Mouse (Mus musculus) kidney, embryonic 14.5 days (tissue): ENCODE results near the gene Pglyrp1. TPM values are rescaled to one million over a fixed set of nuclear protein-coding genes. Genes with fewer than 3 reads are reported as not detected.
A peak's percentile ranks its signal among the peaks of the same experiment; 100 is the strongest.

Experiments used
- ATAC-seq: fragments of 200-750 bp; cut with Nextera tagmentation; 2 replicates; pipeline ENCODE4 v1.8.0; 2017; ENCODE audit warnings: moderate number of reproducible peaks, mild to moderate bottlenecking, moderate TSS enrichment, moderate library complexity; ENCODE audit not compliant: low FRiP score, low TSS enrichment
- H3K27ac ChIP-seq: fragments of 300-500 bp; sonication (generic); 2 replicates; pipeline ENCODE4 v1.5.1; 2014; ENCODE audit warnings: low read depth, mild to moderate bottlenecking, low read length, moderate library complexity, mixed read lengths
- H3K27me3 ChIP-seq: fragments of 300-500 bp; sonication (generic); 2 replicates; pipeline ENCODE4 v1.6.1; 2014; ENCODE audit warnings: mild to moderate bottlenecking, low read length; ENCODE audit not compliant: control insufficient read depth, insufficient read depth
- H3K36me3 ChIP-seq: fragments of 300-500 bp; sonication (generic); 2 replicates; pipeline ENCODE4 v1.6.1; 2014; ENCODE audit warnings: low read length, mixed read lengths; ENCODE audit not compliant: control insufficient read depth, insufficient read depth
- H3K4me1 ChIP-seq: fragments of 300-500 bp; sonication (generic); 2 replicates; pipeline ENCODE4 v1.6.1; 2014; ENCODE audit warnings: low read length, mixed read lengths; ENCODE audit not compliant: control insufficient read depth, insufficient read depth
- H3K4me2 ChIP-seq: fragments of 300-500 bp; sonication (generic); replicated peaks from 2 replicates; pipeline ENCODE4 v1.6.1; 2014; ENCODE audit warnings: low read depth, mild to moderate bottlenecking, low read length
- H3K4me3 ChIP-seq: fragments of 300-500 bp; sonication (generic); 2 replicates; pipeline ENCODE4 v1.5.1; 2014; ENCODE audit warnings: mild to moderate bottlenecking, low read length
- H3K9ac ChIP-seq: fragments of 300-500 bp; sonication (generic); 2 replicates; pipeline ENCODE4 v1.6.1; 2014; ENCODE audit warnings: low read depth, mild to moderate bottlenecking, low read length, moderate library complexity
- H3K9me3 ChIP-seq: fragments of 300-500 bp; sonication (generic); 2 replicates; pipeline ENCODE4 v1.6.1; 2016; ENCODE audit warnings: low read length; ENCODE audit not compliant: control insufficient read depth
- WGBS: fragments of 180-500 bp; shearing (Covaris S2); extraction: QIAGEN DNeasy Blood & Tissue Kit; methylation state at CpG from one replicate; pipeline ENCODE4 v1.1.7; 2014; 5-methylcytosine and 5-hydroxymethylcytosine counted together
- polyA plus RNA-seq: library from polyadenylated mRNA; unstranded; fragments of >200 nt; fragmentation: Nextera tagmentation; extraction: Ambion mirVana; gene quantifications from 2 replicates; pipeline ENCODE4 v1.2.1, GENCODE M21; 2014

Pglyrp1 gene
- polyA plus RNA-seq, 1 experiment from 2014 or later, result 1.1 TPM

DNA sequence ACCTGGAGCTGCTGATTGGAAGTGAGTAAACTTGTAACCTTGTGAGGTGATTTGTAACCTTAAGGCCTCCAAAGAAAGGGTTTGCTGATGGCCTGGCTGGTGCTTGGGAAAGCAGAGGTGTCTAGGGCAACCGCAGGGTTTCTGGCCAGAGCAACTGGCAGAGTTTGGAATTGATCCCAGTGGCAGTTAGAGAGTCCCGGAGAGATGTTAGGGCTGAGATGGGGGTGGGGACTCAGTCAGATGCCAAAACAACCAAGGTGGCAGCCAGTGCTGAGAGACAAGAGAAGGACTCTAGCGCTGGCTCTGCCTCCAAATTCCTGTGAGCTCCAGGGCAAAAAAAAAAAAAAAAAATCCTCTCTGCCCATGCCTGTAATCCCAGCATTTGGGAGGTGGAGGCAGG is 46.8 kb downstream of the Pglyrp1 start:
- Histone ChIP-seq H3K27me3 (peaks cover 6% of the 10 kb centered on the region; the same call in 1 of the 2 replicates), H3K4me1 (no peaks in the 10 kb centered on the region), H3K9me3 (no peaks in the 10 kb centered on the region), H3K9ac (no peak overlapping the region), H3K36me3 (no peaks in the 10 kb centered on the region), H3K27ac (no peak overlapping the region), H3K4me3 (no peak overlapping the region), H3K4me2 (no peak overlapping the region)
- ATAC-seq, result no peak
- 60% methylated on average over 3 of the region's 3 CpGs for WGBS

DNA sequence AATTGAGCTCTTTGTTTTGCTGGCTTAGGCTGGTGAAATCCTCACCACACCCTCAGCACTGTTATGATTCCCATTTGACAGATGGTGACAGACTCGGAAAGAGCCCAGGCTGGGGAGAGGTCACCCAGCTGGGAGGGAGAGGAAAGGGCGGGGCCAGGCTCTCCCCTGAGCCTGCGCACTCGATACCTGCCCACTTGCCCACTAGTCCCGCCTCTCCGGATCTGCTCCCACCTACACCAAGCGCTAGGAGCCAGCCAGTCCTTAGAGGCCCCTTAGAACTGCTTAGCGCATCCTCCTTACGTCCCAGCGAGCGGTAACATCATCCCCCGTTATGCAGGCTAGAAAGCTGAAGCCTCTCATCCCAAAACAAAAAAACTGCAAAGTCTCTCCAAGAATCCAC is 49.9 kb downstream of the Pglyrp1 start:
- peaks cover 36% of the 10 kb centered on the region for H3K27me3 ChIP-seq
- H3K4me3 ChIP-seq, result no peak overlapping the region
- no peak overlapping the region for H3K27ac ChIP-seq
- H3K4me2 ChIP-seq, result peak overlapping the region; percentile 21; the same call in 1 of the 2 replicates
- no peak overlapping the region for H3K9ac ChIP-seq
- no peaks in the 10 kb centered on the region for H3K9me3 ChIP-seq
- peaks cover 5% of the 10 kb centered on the region; the same call in 1 of the 2 replicates for H3K4me1 ChIP-seq
- peak; percentile 28; the same call in 1 of the 2 replicates for ATAC-seq
- 2% methylated on average over 11 of the region's 12 CpGs for WGBS
- H3K36me3 ChIP-seq, result no peaks in the 10 kb centered on the region

DNA sequence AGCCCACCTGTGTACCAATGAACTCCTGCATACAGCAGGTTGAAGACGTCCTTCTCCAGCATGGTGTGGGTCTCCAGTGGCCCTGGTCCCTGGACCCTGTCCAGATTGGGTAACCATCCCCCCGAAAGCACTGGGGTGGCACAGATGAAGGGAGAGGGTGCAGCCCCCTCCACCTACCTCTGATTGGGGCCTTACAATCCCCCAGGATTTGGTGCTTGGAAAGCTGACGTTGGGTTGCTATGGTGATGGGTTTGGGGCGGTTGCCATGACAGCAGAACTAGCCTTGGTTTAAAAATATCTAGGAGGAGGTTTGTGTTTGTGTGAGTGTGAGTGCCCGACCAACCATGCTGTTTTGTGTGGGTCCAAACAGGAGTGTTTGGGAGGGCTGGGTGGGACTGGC is 51.7 kb downstream of the Pglyrp1 start:
- ATAC-seq, result no peak
- peaks cover 5% of the 10 kb centered on the region; the same call in 1 of the 2 replicates for H3K4me1 ChIP-seq
- no peak overlapping the region for H3K4me3 ChIP-seq
- H3K9me3 ChIP-seq, result no peaks in the 10 kb centered on the region
- H3K36me3 ChIP-seq, result no peaks in the 10 kb centered on the region
- H3K27me3 ChIP-seq, result peaks cover 53% of the 10 kb centered on the region
- H3K9ac ChIP-seq, result no peak overlapping the region
- WGBS, result 55% methylated on average over 5 of the region's 5 CpGs
- H3K27ac ChIP-seq, result no peak overlapping the region
- no peak overlapping the region for H3K4me2 ChIP-seq

DNA sequence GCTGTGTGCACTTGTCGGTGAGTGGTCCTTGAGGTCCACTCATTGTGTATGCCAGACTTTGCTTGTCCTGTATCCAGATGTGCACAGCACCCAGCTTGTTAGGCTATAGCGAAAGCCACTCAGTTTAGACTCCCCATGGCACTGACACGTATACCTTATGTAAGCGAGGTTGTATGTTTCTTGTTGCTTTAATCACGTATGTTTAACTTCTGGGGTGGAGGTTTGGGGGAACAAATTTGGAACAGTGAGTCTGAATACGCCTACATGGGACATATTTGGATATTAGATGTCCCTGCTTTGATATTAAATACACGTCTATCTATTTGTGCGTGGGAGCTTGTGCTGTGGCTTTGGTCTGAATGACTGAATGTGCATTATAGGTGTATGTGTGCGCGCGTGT is 52.1 kb downstream of the Pglyrp1 start:
- no peak for ATAC-seq

DNA sequence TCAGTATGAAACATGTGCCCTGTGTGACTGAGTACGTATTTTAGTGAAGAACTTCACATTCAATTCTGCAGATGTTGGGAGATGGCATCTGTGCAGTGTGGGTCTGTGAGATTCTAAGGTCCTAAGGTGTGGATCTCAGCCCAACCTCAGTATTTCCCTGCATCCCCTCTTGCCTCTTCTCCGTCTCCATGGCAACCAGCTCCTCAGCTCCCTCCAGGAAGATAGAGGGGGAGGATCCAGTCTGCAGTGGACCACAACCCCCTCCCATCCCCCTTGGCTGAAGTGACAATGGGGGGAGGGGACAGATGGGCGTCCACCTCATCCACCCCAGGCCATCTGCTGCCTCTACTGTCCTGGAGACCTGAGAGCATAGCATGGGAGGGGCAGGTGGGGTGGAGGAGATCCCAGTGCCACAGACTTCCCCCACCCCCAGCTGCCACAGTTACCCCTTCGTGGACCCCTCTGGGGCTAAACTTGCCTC is 52.6 kb downstream of the Pglyrp1 start:
- Histone ChIP-seq H3K27me3 (peaks cover 60% of the 10 kb centered on the region), H3K4me2 (no peak overlapping the region), H3K9ac (no peak overlapping the region), H3K9me3 (no peaks in the 10 kb centered on the region), H3K36me3 (no peaks in the 10 kb centered on the region), H3K27ac (no peak overlapping the region), H3K4me3 (no peak overlapping the region), H3K4me1 (peaks cover 5% of the 10 kb centered on the region; the same call in 1 of the 2 replicates)
- WGBS, result 21% methylated on average over 4 of the region's 4 CpGs
- no peak for ATAC-seq

More for the DNA sequence above, 52.1 kb downstream of the Pglyrp1 start:
- Histone ChIP-seq H3K36me3 (no peaks in the 10 kb centered on the region), H3K27ac (no peak overlapping the region), H3K4me3 (no peak overlapping the region), H3K9me3 (no peaks in the 10 kb centered on the region), H3K4me2 (no peak overlapping the region), H3K9ac (no peak overlapping the region), H3K4me1 (peaks cover 5% of the 10 kb centered on the region; the same call in 1 of the 2 replicates), H3K27me3 (peaks cover 58% of the 10 kb centered on the region)
- 73% methylated on average over 11 of the region's 11 CpGs for WGBS

DNA sequence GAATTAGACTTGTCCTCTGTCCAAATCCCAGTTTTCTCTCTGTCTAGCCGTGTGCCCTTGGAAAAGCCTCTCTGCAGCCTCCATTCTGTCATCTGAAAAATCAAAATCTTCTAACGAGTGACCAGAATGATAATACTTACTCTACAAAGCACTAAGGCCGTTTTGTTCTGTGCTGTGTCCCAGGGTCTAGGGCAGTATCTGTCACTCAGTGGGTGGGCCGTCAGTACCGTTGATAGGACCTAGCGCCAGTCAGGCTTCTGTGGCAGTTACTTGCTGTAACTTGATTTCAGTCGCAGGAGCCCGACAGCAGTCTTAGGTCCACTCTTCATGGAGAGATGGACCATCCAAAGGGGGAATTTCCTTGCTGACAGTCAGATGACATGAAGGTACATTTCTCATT is 53.2 kb downstream of the Pglyrp1 start:
- Histone ChIP-seq H3K9me3 (no peaks in the 10 kb centered on the region), H3K9ac (no peak overlapping the region), H3K27ac (no peak overlapping the region), H3K4me2 (no peak overlapping the region), H3K4me1 (peaks cover 5% of the 10 kb centered on the region; the same call in 1 of the 2 replicates), H3K36me3 (no peaks in the 10 kb centered on the region), H3K4me3 (no peak overlapping the region), H3K27me3 (peaks cover 60% of the 10 kb centered on the region)
- ATAC-seq, result no peak
- WGBS, result 19% methylated on average over 8 of the region's 8 CpGs

DNA sequence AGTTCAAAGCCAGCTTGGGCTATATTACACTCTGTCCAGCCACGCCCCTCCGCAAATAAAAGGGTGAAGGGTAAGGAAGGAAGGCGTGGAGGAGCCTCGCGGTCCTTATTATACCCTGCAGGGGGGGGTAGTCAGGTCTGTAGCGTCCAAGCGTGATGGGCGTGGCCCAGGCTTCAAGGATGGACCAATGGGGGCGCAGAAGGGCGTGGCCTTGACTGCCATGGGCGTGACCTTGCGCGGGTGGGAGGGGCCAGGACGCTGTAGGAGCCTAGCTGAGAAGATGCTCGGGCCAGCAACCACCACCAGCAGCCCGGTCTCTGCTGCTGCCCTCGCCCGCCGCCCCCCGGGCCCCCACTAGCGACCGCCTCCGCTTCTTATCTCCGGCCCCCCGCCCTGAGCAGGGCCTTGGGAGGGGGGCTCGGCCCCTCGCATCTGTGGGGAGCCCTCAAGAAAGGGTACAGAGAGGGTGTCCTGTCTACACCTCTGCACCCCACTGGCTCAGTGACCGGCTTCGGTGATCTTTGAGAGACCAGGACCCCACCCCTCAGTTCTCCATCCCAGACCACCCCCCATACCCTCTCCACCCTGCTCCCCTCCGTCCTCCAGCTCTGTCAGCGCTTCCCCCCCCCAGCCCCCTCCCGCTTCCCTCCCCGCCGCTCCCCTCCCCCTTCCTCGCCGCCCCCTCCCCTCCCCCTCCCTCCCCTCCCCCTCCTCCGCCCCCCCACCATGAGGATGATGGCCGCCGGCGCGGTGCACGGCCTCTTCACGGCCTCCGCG is 54.2 kb downstream of the Pglyrp1 start, which contains the start of gene Nova2:
Gene Nova2 (plus strand): TSS at position 727 of the 777 bp plus-strand sequence.
- under 1% methylated on average over 23 of the region's 45 CpGs for WGBS
- peaks cover 63% of the 10 kb centered on the region for H3K27me3 ChIP-seq
- peak within 1 kb of the TSS; percentile 89 for H3K4me2 ChIP-seq

DNA sequence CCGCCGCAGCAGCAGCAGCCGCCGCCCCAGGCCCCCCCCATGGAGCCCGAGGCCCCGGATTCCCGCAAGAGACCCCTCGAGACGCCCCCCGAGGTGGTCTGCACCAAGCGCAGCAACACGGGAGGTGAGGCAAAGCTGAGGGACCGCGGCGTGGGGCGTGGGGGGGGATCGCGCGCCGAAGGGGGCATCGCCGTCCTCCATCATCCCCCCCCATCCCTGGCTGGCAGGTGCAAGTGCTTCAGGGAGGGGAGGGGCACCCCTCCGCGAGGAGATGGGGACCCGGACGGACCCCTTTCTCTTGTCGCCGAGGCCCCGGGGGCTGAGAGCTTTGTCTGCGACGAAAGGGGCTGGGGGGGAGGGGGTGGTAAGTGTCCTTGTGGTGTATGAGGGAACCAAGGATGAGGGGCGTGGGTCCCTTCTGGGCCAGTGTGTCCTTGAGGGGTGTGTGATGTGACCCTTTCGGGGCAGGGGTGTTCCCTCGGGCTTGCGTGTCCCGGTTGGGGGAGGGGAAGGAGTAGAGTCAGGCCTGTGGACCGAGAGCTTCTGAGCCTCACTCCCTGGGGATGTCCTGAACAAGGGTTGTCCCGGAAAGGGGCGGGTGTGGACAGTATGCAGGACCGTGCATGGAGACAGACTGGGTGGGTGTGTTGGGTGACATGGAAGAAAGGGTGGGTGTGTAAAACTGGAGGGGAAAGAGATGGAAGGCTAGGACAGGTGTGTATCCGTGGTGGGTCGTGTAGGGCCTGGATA is 55.1 kb downstream of the Pglyrp1 start:
- H3K27ac ChIP-seq, result no peak overlapping the region
- H3K4me3 ChIP-seq, result peak overlapping the region; percentile 48
- ATAC-seq, result peak; percentile 36
- WGBS, result 8% methylated on average over 14 of the region's 42 CpGs
- peaks cover 5% of the 10 kb centered on the region; the same call in 1 of the 2 replicates for H3K4me1 ChIP-seq
- peak overlapping the region; percentile 89 for H3K4me2 ChIP-seq
- H3K27me3 ChIP-seq, result peaks cover 63% of the 10 kb centered on the region
- H3K9me3 ChIP-seq, result no peaks in the 10 kb centered on the region
- H3K36me3 ChIP-seq, result no peaks in the 10 kb centered on the region
- H3K9ac ChIP-seq, result peak overlapping the region; percentile 73

More for the DNA sequence above, 54.2 kb downstream of the Pglyrp1 start, which contains the start of gene Nova2:
- H3K4me1 ChIP-seq, result peaks cover 5% of the 10 kb centered on the region; the same call in 1 of the 2 replicates
- H3K9ac ChIP-seq, result peak within 1 kb of the TSS; percentile 73
- no peak within 1 kb of the TSS for H3K27ac ChIP-seq
- peak; percentile 83 for ATAC-seq
- H3K9me3 ChIP-seq, result no peaks in the 10 kb centered on the region
- H3K36me3 ChIP-seq, result no peaks in the 10 kb centered on the region
- H3K4me3 ChIP-seq, result peak within 1 kb of the TSS; percentile 48
